Mouse (Mus musculus): ENCODE data around the gene Sema7a. TPM values are rescaled to one million over a fixed set of nuclear protein-coding genes. Genes with fewer than 3 reads are reported as not detected.

The Sema7a gene
- polyA plus RNA-seq, 1 experiment from 2014 or later = 1.3 TPM

GRCm38 (mm10) chr9:57992781-57993591 lies 53.1 kb downstream of the Sema7a start:
- Histone ChIP-seq H3K36me3 (ENCODE audit: control insufficient read depth, insufficient read depth, low read length) (no peaks in the 10 kb centered on the region), H3K9ac (ENCODE audit: low read length) (no peak overlapping the region), H3K4me2 (ENCODE audit: low read depth, low read length, severe bottlenecking) (no peak overlapping the region), H3K27me3 (ENCODE audit: control insufficient read depth, insufficient read depth, low read length) (peaks cover 6% of the 10 kb centered on the region; the same call in 1 of the 2 replicates), H3K4me1 (replicated peaks; ENCODE audit: control insufficient read depth, insufficient read depth, low read length) (no peaks in the 10 kb centered on the region; the same call in 1 of the 2 replicates), H3K4me3 (ENCODE audit: low read depth, low read length) (no peak overlapping the region), H3K9me3 (ENCODE audit: control insufficient read depth, low read length) (no peaks in the 10 kb centered on the region), H3K27ac (ENCODE audit: low read depth, low read length) (no peak overlapping the region)
- 53% methylated on average over 8 of the region's 8 CpGs for WGBS
- ATAC-seq (replicated peaks; ENCODE audit: low FRiP score) (no peak), DNase-seq (ENCODE audit: low spot score) (no peak)

GRCm38 (mm10) chr9:57995282-57995681 lies 55.4 kb downstream of the Sema7a start:
- H3K9me3 ChIP-seq (ENCODE audit: control insufficient read depth, low read length) = no peaks in the 10 kb centered on the region
- peaks cover 6% of the 10 kb centered on the region; the same call in 1 of the 2 replicates for H3K27me3 ChIP-seq (ENCODE audit: control insufficient read depth, insufficient read depth, low read length)
- no peak overlapping the region for H3K4me3 ChIP-seq (ENCODE audit: low read depth, low read length)
- H3K27ac ChIP-seq (ENCODE audit: low read depth, low read length) = no peak overlapping the region
- 43% methylated on average over 4 of the region's 4 CpGs for WGBS
- no peak overlapping the region for H3K9ac ChIP-seq (ENCODE audit: low read length)
- ATAC-seq (replicated peaks; ENCODE audit: low FRiP score) = no peak
- DNase-seq (ENCODE audit: low spot score) = no peak
- H3K36me3 ChIP-seq (ENCODE audit: control insufficient read depth, insufficient read depth, low read length) = no peaks in the 10 kb centered on the region
- no peaks in the 10 kb centered on the region; the same call in 1 of the 2 replicates for H3K4me1 ChIP-seq (replicated peaks; ENCODE audit: control insufficient read depth, insufficient read depth, low read length)
- no peak overlapping the region for H3K4me2 ChIP-seq (ENCODE audit: low read depth, low read length, severe bottlenecking)

GRCm38 (mm10) chr9:57997511-57998031 lies 57.7 kb downstream of the Sema7a start:
- WGBS = 24% methylated on average over 13 of the region's 13 CpGs
- no peaks in the 10 kb centered on the region for H3K36me3 ChIP-seq (ENCODE audit: control insufficient read depth, insufficient read depth, low read length)
- no peaks in the 10 kb centered on the region; the same call in 1 of the 2 replicates for H3K4me1 ChIP-seq (replicated peaks; ENCODE audit: control insufficient read depth, insufficient read depth, low read length)
- ATAC-seq (replicated peaks; ENCODE audit: low FRiP score) (no peak), DNase-seq (ENCODE audit: low spot score) (no peak)
- H3K4me2 ChIP-seq (ENCODE audit: low read depth, low read length, severe bottlenecking) = peak overlapping the region; percentile 47
- no peak overlapping the region for H3K27ac ChIP-seq (ENCODE audit: low read depth, low read length)
- H3K27me3 ChIP-seq (ENCODE audit: control insufficient read depth, insufficient read depth, low read length) = peaks cover 6% of the 10 kb centered on the region; the same call in 1 of the 2 replicates
- H3K9me3 ChIP-seq (ENCODE audit: control insufficient read depth, low read length) = no peaks in the 10 kb centered on the region
- H3K4me3 ChIP-seq (ENCODE audit: low read depth, low read length) = peak overlapping the region; percentile 11
- H3K9ac ChIP-seq (ENCODE audit: low read length) = no peak overlapping the region

- peak overlapping the region; percentile 47 for H3K4me2 ChIP-seq (ENCODE audit: low read depth, low read length, severe bottlenecking)
- no peak overlapping the region for H3K27ac ChIP-seq (ENCODE audit: low read depth, low read length)
- no peaks in the 10 kb centered on the region for H3K36me3 ChIP-seq (ENCODE audit: control insufficient read depth, insufficient read depth, low read length)
- no peak overlapping the region for H3K9ac ChIP-seq (ENCODE audit: low read length)
- DNase-seq (ENCODE audit: low spot score) = peak; percentile 69
- H3K9me3 ChIP-seq (ENCODE audit: control insufficient read depth, low read length) = no peaks in the 10 kb centered on the region
- peak; percentile 82 for ATAC-seq (replicated peaks; ENCODE audit: low FRiP score)
- H3K27me3 ChIP-seq (ENCODE audit: control insufficient read depth, insufficient read depth, low read length) = peaks cover 6% of the 10 kb centered on the region; the same call in 1 of the 2 replicates
- peak overlapping the region; percentile 11 for H3K4me3 ChIP-seq (ENCODE audit: low read depth, low read length)
- H3K4me1 ChIP-seq (replicated peaks; ENCODE audit: control insufficient read depth, insufficient read depth, low read length) = no peaks in the 10 kb centered on the region; the same call in 1 of the 2 replicates
- under 1% methylated on average over 20 of the region's 20 CpGs for WGBS
Measured at GRCm38 (mm10) chr9:57998032-57998659, 58.2 kb downstream of the Sema7a start.

- no peak overlapping the region for H3K27ac ChIP-seq (ENCODE audit: low read depth, low read length)
- peaks cover 6% of the 10 kb centered on the region; the same call in 1 of the 2 replicates for H3K27me3 ChIP-seq (ENCODE audit: control insufficient read depth, insufficient read depth, low read length)
- H3K9me3 ChIP-seq (ENCODE audit: control insufficient read depth, low read length) = no peaks in the 10 kb centered on the region
- no peak overlapping the region for H3K9ac ChIP-seq (ENCODE audit: low read length)
- WGBS = 53% methylated on average over 2 of the region's 2 CpGs
- no peak overlapping the region for H3K4me3 ChIP-seq (ENCODE audit: low read depth, low read length)
- H3K36me3 ChIP-seq (ENCODE audit: control insufficient read depth, insufficient read depth, low read length) = no peaks in the 10 kb centered on the region
- no peak for DNase-seq (ENCODE audit: low spot score)
- H3K4me1 ChIP-seq (replicated peaks; ENCODE audit: control insufficient read depth, insufficient read depth, low read length) = no peaks in the 10 kb centered on the region; the same call in 1 of the 2 replicates
- ATAC-seq (replicated peaks; ENCODE audit: low FRiP score) = no peak
- H3K4me2 ChIP-seq (ENCODE audit: low read depth, low read length, severe bottlenecking) = no peak overlapping the region
Measured at GRCm38 (mm10) chr9:57998685-57999084, 58.8 kb downstream of the Sema7a start.

GRCm38 (mm10) chr9:57999676-58000075 lies 59.8 kb downstream of the Sema7a start:
- Histone ChIP-seq H3K4me2 (ENCODE audit: low read depth, low read length, severe bottlenecking) (no peak overlapping the region), H3K9me3 (ENCODE audit: control insufficient read depth, low read length) (no peaks in the 10 kb centered on the region), H3K4me1 (replicated peaks; ENCODE audit: control insufficient read depth, insufficient read depth, low read length) (no peaks in the 10 kb centered on the region; the same call in 1 of the 2 replicates), H3K36me3 (ENCODE audit: control insufficient read depth, insufficient read depth, low read length) (no peaks in the 10 kb centered on the region), H3K9ac (ENCODE audit: low read length) (no peak overlapping the region), H3K27ac (ENCODE audit: low read depth, low read length) (no peak overlapping the region), H3K4me3 (ENCODE audit: low read depth, low read length) (no peak overlapping the region), H3K27me3 (ENCODE audit: control insufficient read depth, insufficient read depth, low read length) (peaks cover 6% of the 10 kb centered on the region; the same call in 1 of the 2 replicates)
- no peak for ATAC-seq (replicated peaks; ENCODE audit: low FRiP score)
- DNase-seq (ENCODE audit: low spot score) = no peak
- 57% methylated on average over 2 of the region's 2 CpGs for WGBS

- DNase-seq (ENCODE audit: low spot score) = no peak
- no peak overlapping the region for H3K4me2 ChIP-seq (ENCODE audit: low read depth, low read length, severe bottlenecking)
- no peak overlapping the region for H3K4me3 ChIP-seq (ENCODE audit: low read depth, low read length)
- H3K36me3 ChIP-seq (ENCODE audit: control insufficient read depth, insufficient read depth, low read length) = no peaks in the 10 kb centered on the region
- H3K27ac ChIP-seq (ENCODE audit: low read depth, low read length) = no peak overlapping the region
- H3K4me1 ChIP-seq (replicated peaks; ENCODE audit: control insufficient read depth, insufficient read depth, low read length) = no peaks in the 10 kb centered on the region; the same call in 1 of the 2 replicates
- no peaks in the 10 kb centered on the region for H3K9me3 ChIP-seq (ENCODE audit: control insufficient read depth, low read length)
- H3K9ac ChIP-seq (ENCODE audit: low read length) = no peak overlapping the region
- no peaks in the 10 kb centered on the region; the same call in 1 of the 2 replicates for H3K27me3 ChIP-seq (ENCODE audit: control insufficient read depth, insufficient read depth, low read length)
- WGBS = 42% methylated on average over 2 of the region's 2 CpGs
- ATAC-seq (replicated peaks; ENCODE audit: low FRiP score) = no peak
Measured at GRCm38 (mm10) chr9:58003272-58003671, 63.4 kb downstream of the Sema7a start.

- Histone ChIP-seq H3K27ac (ENCODE audit: low read depth, low read length) (no peak within 1 kb of the TSS), H3K9ac (ENCODE audit: low read length) (no peak within 1 kb of the TSS), H3K4me2 (ENCODE audit: low read depth, low read length, severe bottlenecking) (no peak within 1 kb of the TSS), H3K4me3 (ENCODE audit: low read depth, low read length) (no peak within 1 kb of the TSS), H3K4me1 (replicated peaks; ENCODE audit: control insufficient read depth, insufficient read depth, low read length) (peaks cover 6% of the 10 kb centered on the region; the same call in 1 of the 2 replicates), H3K36me3 (ENCODE audit: control insufficient read depth, insufficient read depth, low read length) (no peaks in the 10 kb centered on the region), H3K9me3 (ENCODE audit: control insufficient read depth, low read length) (no peaks in the 10 kb centered on the region), H3K27me3 (ENCODE audit: control insufficient read depth, insufficient read depth, low read length) (no peaks in the 10 kb centered on the region; the same call in 1 of the 2 replicates)
- DNase-seq (ENCODE audit: low spot score) (no peak), ATAC-seq (replicated peaks; ENCODE audit: low FRiP score) (no peak)
- 88% methylated on average over 16 of the region's 16 CpGs for WGBS
Measured at GRCm38 (mm10) chr9:58005753-58006461, 66.0 kb downstream of the Sema7a start, which contains the start of gene Cyp11a1. Cyp11a1 (plus strand) TSS chr9:58006411.
